In genomic region chr5:93234605-93235004, GRCm38 (mm10) we compare ENCODE assay signal across 18 mouse cellular contexts. TPM values are rescaled to one million over a fixed set of nuclear protein-coding genes. Genes with fewer than 3 reads are reported as not detected.
DNase-seq lines count a peak whose midpoint lies in the region; TF ChIP-seq lines count a peak whose summit lies in the region.
"Had no signal": no experiment of that assay in that cellular context is flagged by ENCODE, and none has a peak within 500 bp of the region (broad histone marks: within the 10 kb centered on the region; RNA-seq: fewer than 3 reads in every experiment).

No protein-coding gene starts in this region.

- H3K4me3 ChIP-seq in spleen, adult 2 months (ENCODE audit: extremely low read depth, insufficient read depth, insufficient read length) = no peak overlapping the region
- H3K4me3 ChIP-seq: heart, embryonic 12.5 days; heart, embryonic 15.5 days; hindbrain, embryonic 10.5 days; hindbrain, embryonic 13.5 days; intestine, embryonic 15.5 days had no signal

- H3K27ac ChIP-seq in spleen, adult 2 months (ENCODE audit: insufficient read depth, low read length) = peak overlapping the region; percentile 38
- H3K27ac ChIP-seq: heart, embryonic 15.5 days; hindbrain, embryonic 10.5 days; hindbrain, embryonic 13.5 days; intestine, embryonic 15.5 days had no signal

- 86% methylated on average over 2 of the region's 2 CpGs for WGBS in spleen, adult 2 months

- TF ChIP-seq CTCF in spleen, adult 2 months (IDR thresholded peaks at IDR 0.05; ENCODE audit: extremely low read depth, insufficient read depth, insufficient read length, insufficient replicate concordance) = no peak

- H3K4me1 ChIP-seq in spleen, adult 2 months (ENCODE audit: control insufficient read depth, insufficient read depth, insufficient read length) = peaks cover 15% of the 10 kb centered on the region; the same call in 1 of the 2 replicates
- H3K4me1 ChIP-seq: heart, embryonic 12.5 days; heart, embryonic 15.5 days; hindbrain, embryonic 13.5 days; intestine, embryonic 15.5 days had no signal

- peak; percentile 53 for DNase-seq in cerebellum, adult 11-12 months
- DNase-seq in cerebellum, adult 11 months = no peak
- DNase-seq in cerebellum, adult 9-11 months = peak; percentile 57
- DNase-seq in cerebellum, adult 9-10 months = no peak
- DNase-seq in spleen, adult 2 months (ENCODE audit: low read depth in 1 of 2, low spot score in 2 of 2) = no peak
- DNase-seq in spleen, adult 18-20 months = no peak
- DNase-seq in liver = no peak
- DNase-seq: adrenal gland, adult 2 months; adrenal gland, postnatal 14 days; gastrocnemius, postnatal 25 days; heart, adult 18-20 months; heart, postnatal 10 days; heart, postnatal 36 days had no signal

- no peaks in the 10 kb centered on the region for H3K27me3 ChIP-seq in spleen, adult 2 months (ENCODE audit: control insufficient read depth, insufficient read depth, low read length)
- H3K27me3 ChIP-seq: heart, embryonic 15.5 days; hindbrain, embryonic 13.5 days; intestine, embryonic 15.5 days had no signal

- no peak for TF ChIP-seq POLR2A in spleen, adult 2 months (IDR thresholded peaks at IDR 0.05; ENCODE audit: low read depth, low read length)

- H3K36me3 ChIP-seq in spleen, adult 2 months (ENCODE audit: control insufficient read depth, insufficient read depth, low read length) = no peaks in the 10 kb centered on the region
- H3K36me3 ChIP-seq: heart, embryonic 12.5 days; heart, embryonic 15.5 days; hindbrain, embryonic 10.5 days; hindbrain, embryonic 13.5 days; intestine, embryonic 15.5 days had no signal

RNA-seq across cellular contexts. Expression of gene 2010109A12Rik, which starts 28.3 kb away (rescaled TPM):
- polyA plus RNA-seq in spleen, adult 2 months (2012; rRNA removed) = 0.09 TPM in 1 of 2 replicates, not detected in the other
- polyA plus RNA-seq: adrenal gland, adult 2 months had no signal

RNA-seq across cellular contexts. Expression of gene Ccni, which starts 28.3 kb away (rescaled TPM):
- 48.5 and 60.4 TPM in 2 replicates for polyA plus RNA-seq in spleen, adult 2 months (2012; rRNA removed)

RNA-seq across cellular contexts. Expression of gene Ccng2, which starts 32.5 kb away (rescaled TPM):
- polyA plus RNA-seq in spleen, adult 2 months (2012; rRNA removed) = 39.3 and 51.3 TPM in 2 replicates

Comparison
In these comparisons a context has a peak if more than half of its experiments do, and no peak if none do; other contexts are left out.
1. DNase-seq: peak in cerebellum, adult 11-12 months (single experiment) and cerebellum, adult 9-11 months (single experiment); none in cerebellum, adult 11 months (single experiment), cerebellum, adult 9-10 months (single experiment), spleen, adult 2 months (0 of 2), spleen, adult 18-20 months (0 of 2) and liver (single experiment).